Mouse (Mus musculus): Measurements from ENCODE around the gene Bclaf3.

The Bclaf3 gene

GRCm38 (mm10) chrX:159626907-159627587 lies 100.6 kb downstream of the Bclaf3 start, which contains the start of gene Sh3kbp1:
Sh3kbp1 (plus strand) TSS chrX:159627272.
- DNase-seq (ENCODE audit: low read depth) = peak; percentile 75

DNA sequence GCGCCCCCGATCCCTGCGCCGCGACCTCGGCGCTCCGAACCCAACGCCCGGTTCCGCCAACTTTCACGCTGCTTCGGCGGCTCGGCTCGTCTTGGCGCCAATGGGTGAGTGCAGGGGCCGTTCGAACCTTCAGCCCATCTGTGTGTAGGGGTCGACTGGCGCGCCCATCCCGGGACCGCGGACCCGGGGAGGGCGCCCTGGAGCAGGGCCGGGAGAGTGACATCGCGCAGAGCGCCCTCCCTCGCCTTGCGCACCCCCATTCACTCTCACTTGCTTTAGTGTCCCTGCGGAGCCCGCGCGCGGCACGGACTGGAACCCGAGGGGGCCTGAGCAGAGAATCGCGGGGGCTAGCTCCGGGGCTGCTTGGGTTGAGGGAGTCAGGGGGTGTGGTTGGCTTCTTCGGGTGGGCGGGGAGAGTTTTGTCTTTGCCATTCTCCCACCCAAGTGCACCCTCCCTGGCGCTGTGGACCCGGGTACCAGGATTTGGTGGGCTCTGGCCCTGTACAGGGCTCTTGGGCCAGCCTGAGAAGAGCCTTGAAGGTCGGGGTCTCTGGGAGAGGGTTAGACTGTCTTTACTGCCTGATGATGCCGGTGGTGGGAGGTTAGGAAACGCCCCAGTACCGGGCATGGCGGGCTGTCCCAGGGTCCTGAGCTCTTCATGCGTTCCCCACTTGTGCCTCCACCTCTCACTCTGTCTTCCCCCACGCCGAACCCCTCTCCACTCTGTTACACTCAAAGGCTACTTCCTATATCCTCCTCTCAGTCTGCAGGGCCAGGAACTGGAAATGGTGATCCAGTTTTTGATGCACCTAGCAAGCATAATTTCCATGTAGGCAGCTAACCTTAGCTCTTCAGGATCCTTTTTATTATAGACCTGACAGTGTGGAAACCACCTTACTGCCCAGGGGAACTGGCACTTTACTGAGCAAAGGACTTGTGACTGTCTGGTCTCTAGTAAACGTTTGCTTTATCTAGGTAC lies 101.4 kb downstream of the Bclaf3 start:
- DNase-seq (ENCODE audit: low read depth) = peak; percentile 41

DNA sequence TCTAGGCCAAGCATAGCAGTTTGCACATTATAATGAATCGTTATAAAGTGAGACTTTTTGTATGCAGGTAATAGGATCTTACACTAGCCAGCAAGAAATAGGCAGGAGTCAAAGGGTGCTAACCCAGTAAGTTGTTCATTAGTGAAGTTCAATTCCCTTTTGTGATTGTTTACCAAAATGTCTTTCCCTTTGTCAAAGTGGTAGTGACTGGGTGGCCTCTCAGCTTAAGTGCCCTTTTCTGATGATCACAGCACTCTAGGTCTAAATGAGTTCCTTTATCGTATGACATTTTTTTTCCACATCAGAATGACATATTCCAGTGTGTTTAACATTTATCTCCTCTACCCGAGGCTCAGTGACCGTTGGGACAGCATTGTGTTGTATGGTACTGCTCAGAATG lies 102.1 kb downstream of the Bclaf3 start:
- peak; percentile 22 for DNase-seq (ENCODE audit: low read depth)

- no peak for DNase-seq (ENCODE audit: low read depth)
These were observed 102.7 kb downstream of the Bclaf3 start for GRCm38 (mm10) chrX:159629203-159629602.

GRCm38 (mm10) chrX:159638500-159639227 lies 112.2 kb downstream of the Bclaf3 start:
- no peak for DNase-seq (ENCODE audit: low read depth)

GRCm38 (mm10) chrX:159639991-159640390 lies 113.5 kb downstream of the Bclaf3 start:
- DNase-seq (ENCODE audit: low read depth) = no peak

Data from induced T-regulatory cell, adult 2 months (primary cell).